Mouse (Mus musculus): ENCODE measurements at regions not wholly inside any gene's neighbourhood (a gene's known extent, or its start where the extent isn't known, plus 50 kb on each side); places are given as distances from the start of the nearest gene placed in this dataset.

GRCm38 (mm10) chr12:9857990-9858389 is 288.1 kb downstream of the Osr1 start:
- TF ChIP-seq CTCF (conservative IDR thresholded peaks at IDR 0.05; ENCODE audit: insufficient read depth, insufficient read length, low read depth, low read length) (no peak), POLR2A (IDR thresholded peaks at IDR 0.05; ENCODE audit: low read depth, low read length) (no peak)
